Mouse (Mus musculus) limb, embryonic 11.5 days (tissue): ENCODE data around the gene Lgals12. TPM values are rescaled to one million over a fixed set of nuclear protein-coding genes. Genes with fewer than 3 reads are reported as not detected.

Experiments used
- ATAC-seq: fragments of 200-750 bp; cut with Nextera tagmentation; 2 replicates; pipeline ENCODE4 v1.8.0; 2017; ENCODE audit warnings: low read depth; ENCODE audit not compliant: insufficient number of reproducible peaks, low FRiP score, low TSS enrichment
- DNase-seq: peaks from one replicate; pipeline ENCODE4 v3.0.0-alpha.2; 2015; ENCODE audit warnings: low spot score
- H3K27ac ChIP-seq: fragments of 300-500 bp; sonication (generic); replicated peaks from 2 replicates; pipeline ENCODE4 v1.5.1; 2014; ENCODE audit warnings: low read depth, mild to moderate bottlenecking, low read length
- H3K27me3 ChIP-seq: fragments of 300-500 bp; sonication (generic); 2 replicates; pipeline ENCODE4 v1.6.1; 2014; ENCODE audit warnings: mild to moderate bottlenecking, low read length, mixed read lengths; ENCODE audit not compliant: control insufficient read depth, insufficient read depth
- H3K36me3 ChIP-seq: fragments of 300-500 bp; sonication (generic); 2 replicates; pipeline ENCODE4 v1.6.1; 2014; ENCODE audit warnings: mild to moderate bottlenecking, low read length, moderate library complexity, mixed read lengths; ENCODE audit not compliant: control insufficient read depth, insufficient read depth
- H3K4me1 ChIP-seq: fragments of 300-500 bp; sonication (generic); 2 replicates; pipeline ENCODE4 v1.6.1; 2014; ENCODE audit warnings: low read length, mixed read lengths; ENCODE audit not compliant: control insufficient read depth, insufficient read depth
- H3K4me2 ChIP-seq: fragments of 300-500 bp; sonication (generic); 2 replicates; pipeline ENCODE4 v1.6.1; 2014; ENCODE audit warnings: low read depth, mild to moderate bottlenecking, moderate library complexity; ENCODE audit not compliant: severe bottlenecking
- H3K4me3 ChIP-seq: fragments of 300-500 bp; sonication (generic); 2 replicates; pipeline ENCODE4 v1.5.1; 2014; ENCODE audit warnings: low read depth, low read length
- H3K9ac ChIP-seq: fragments of 300-500 bp; sonication (generic); 2 replicates; pipeline ENCODE4 v1.6.1; 2014; ENCODE audit warnings: mild to moderate bottlenecking, low read length
- H3K9me3 ChIP-seq: fragments of 300-500 bp; sonication (generic); 2 replicates; pipeline ENCODE4 v1.6.1; 2016; ENCODE audit warnings: low read length; ENCODE audit not compliant: control insufficient read depth
- WGBS: fragments of 180-500 bp; shearing (Covaris S2); extraction: QIAGEN DNeasy Blood & Tissue Kit; methylation state at CpG from one replicate; pipeline ENCODE4 v1.1.7; 2014; 5-methylcytosine and 5-hydroxymethylcytosine counted together
- polyA plus RNA-seq: library from polyadenylated mRNA; unstranded; fragments of >200 nt; fragmentation: Nextera tagmentation; extraction: Ambion mirVana; gene quantifications from 2 replicates; pipeline ENCODE4 v1.2.1, GENCODE M21; 2014

Gene Lgals12
- polyA plus RNA-seq = 0.30 and 0.93 TPM in 2 replicates

GRCm38 (mm10) chr19:7606801-7607689 is at the start of gene Lgals12:
Gene Lgals12 (minus strand): TSS chr19:7607193.
- peak; percentile 77 for DNase-seq
- ATAC-seq = peak; percentile 53

GRCm38 (mm10) chr19:7648913-7649666 is 42.1 kb upstream of the Lgals12 start:
- H3K4me3 ChIP-seq = no peak overlapping the region
- H3K4me1 ChIP-seq = no peaks in the 10 kb centered on the region
- H3K4me2 ChIP-seq = no peak overlapping the region
- H3K9ac ChIP-seq = no peak overlapping the region
- no peak for ATAC-seq
- no peak for DNase-seq
- no peaks in the 10 kb centered on the region for H3K9me3 ChIP-seq
- no peaks in the 10 kb centered on the region for H3K27me3 ChIP-seq
- H3K27ac ChIP-seq = no peak overlapping the region
- WGBS = 78% methylated on average over 8 of the region's 8 CpGs
- H3K36me3 ChIP-seq = no peaks in the 10 kb centered on the region

More at GRCm38 (mm10) chr19:7606801-7607689, at the start of gene Lgals12:
- 6% methylated on average over 15 of the region's 15 CpGs for WGBS
- H3K9me3 ChIP-seq = no peaks in the 10 kb centered on the region; the same call in 1 of the 2 replicates
- H3K9ac ChIP-seq = no peak within 1 kb of the TSS; the same call in 1 of the 2 replicates
- no peaks in the 10 kb centered on the region for H3K36me3 ChIP-seq
- peak within 1 kb of the TSS; percentile 21 for H3K4me3 ChIP-seq
- peak within 1 kb of the TSS; percentile 38 for H3K27ac ChIP-seq
- H3K27me3 ChIP-seq = no peaks in the 10 kb centered on the region
- H3K4me2 ChIP-seq = peak within 1 kb of the TSS; percentile 62
- peaks cover 8% of the 10 kb centered on the region for H3K4me1 ChIP-seq

- H3K27ac ChIP-seq = no peak overlapping the region
- DNase-seq (no peak), ATAC-seq (no peak)
- H3K36me3 ChIP-seq = no peaks in the 10 kb centered on the region
- no peaks in the 10 kb centered on the region for H3K9me3 ChIP-seq
- WGBS = 64% methylated on average over 1 of the region's 1 CpGs
- no peaks in the 10 kb centered on the region for H3K4me1 ChIP-seq
- no peak overlapping the region for H3K9ac ChIP-seq
- H3K4me2 ChIP-seq = no peak overlapping the region
- H3K4me3 ChIP-seq = no peak overlapping the region
- no peaks in the 10 kb centered on the region for H3K27me3 ChIP-seq
Observed at GRCm38 (mm10) chr19:7633786-7634185, 26.8 kb upstream of the Lgals12 start.

GRCm38 (mm10) chr19:7633021-7633420 is 26.0 kb upstream of the Lgals12 start:
- H3K36me3 ChIP-seq = no peaks in the 10 kb centered on the region
- no peak overlapping the region for H3K9ac ChIP-seq
- H3K4me3 ChIP-seq = no peak overlapping the region
- H3K27me3 ChIP-seq = no peaks in the 10 kb centered on the region
- no peak for DNase-seq
- ATAC-seq = no peak
- H3K4me2 ChIP-seq = no peak overlapping the region
- no peaks in the 10 kb centered on the region for H3K9me3 ChIP-seq
- no peaks in the 10 kb centered on the region for H3K4me1 ChIP-seq
- H3K27ac ChIP-seq = no peak overlapping the region

GRCm38 (mm10) chr19:7617696-7618095 is 10.7 kb upstream of the Lgals12 start:
- WGBS = 45% methylated on average over 7 of the region's 7 CpGs
- no peak for ATAC-seq
- Histone ChIP-seq H3K4me3 (no peak overlapping the region), H3K27me3 (no peaks in the 10 kb centered on the region), H3K36me3 (no peaks in the 10 kb centered on the region), H3K9me3 (no peaks in the 10 kb centered on the region), H3K27ac (no peak overlapping the region), H3K4me2 (no peak overlapping the region), H3K4me1 (no peaks in the 10 kb centered on the region), H3K9ac (no peak overlapping the region)
- peak; percentile 82 for DNase-seq

- ATAC-seq = no peak
- Histone ChIP-seq H3K27me3 (0 out of 2 replicates have a peak, but pooled peaks cover 3% of the 10 kb centered on the region), H3K4me1 (peaks cover 3% of the 10 kb centered on the region; the same call in 1 of the 2 replicates), H3K9ac (no peak overlapping the region), H3K4me2 (no peak overlapping the region), H3K27ac (no peak overlapping the region), H3K36me3 (no peaks in the 10 kb centered on the region), H3K9me3 (no peaks in the 10 kb centered on the region), H3K4me3 (no peak overlapping the region)
- 57% methylated on average over 3 of the region's 3 CpGs for WGBS
- DNase-seq = no peak
Observed at GRCm38 (mm10) chr19:7617085-7617484, 10.1 kb upstream of the Lgals12 start.

GRCm38 (mm10) chr19:7616231-7616930 is 9.4 kb upstream of the Lgals12 start:
- ATAC-seq = no peak
- Histone ChIP-seq H3K4me3 (no peak overlapping the region), H3K36me3 (no peaks in the 10 kb centered on the region), H3K9me3 (no peaks in the 10 kb centered on the region), H3K27me3 (0 out of 2 replicates have a peak, but pooled peaks cover 3% of the 10 kb centered on the region), H3K4me2 (no peak overlapping the region), H3K9ac (no peak overlapping the region), H3K27ac (no peak overlapping the region), H3K4me1 (peaks cover 3% of the 10 kb centered on the region; the same call in 1 of the 2 replicates)
- no peak for DNase-seq
- 83% methylated on average over 5 of the region's 5 CpGs for WGBS

GRCm38 (mm10) chr19:7613151-7613550 is 6.2 kb upstream of the Lgals12 start:
- Histone ChIP-seq H3K4me2 (no peak overlapping the region), H3K4me1 (peaks cover 3% of the 10 kb centered on the region; the same call in 1 of the 2 replicates), H3K4me3 (no peak overlapping the region), H3K27me3 (0 out of 2 replicates have a peak, but pooled peaks cover 3% of the 10 kb centered on the region), H3K9ac (no peak overlapping the region), H3K9me3 (no peaks in the 10 kb centered on the region), H3K27ac (no peak overlapping the region), H3K36me3 (no peaks in the 10 kb centered on the region)
- WGBS = 79% methylated on average over 7 of the region's 7 CpGs
- no peak for ATAC-seq
- no peak for DNase-seq
